Mouse (Mus musculus): ENCODE data around the gene Rnf144b.

Gene Rnf144b

GRCm38 (mm10) chr13:47124449-47124848 is 2.0 kb downstream of the Rnf144b start:
- in situ Hi-C loops (cut with MboI, MseI) = no loop called here

GRCm38 (mm10) chr13:47124986-47125385 is 2.5 kb downstream of the Rnf144b start:
- in situ Hi-C loops (cut with MboI, MseI) = no loop called here

DNA sequence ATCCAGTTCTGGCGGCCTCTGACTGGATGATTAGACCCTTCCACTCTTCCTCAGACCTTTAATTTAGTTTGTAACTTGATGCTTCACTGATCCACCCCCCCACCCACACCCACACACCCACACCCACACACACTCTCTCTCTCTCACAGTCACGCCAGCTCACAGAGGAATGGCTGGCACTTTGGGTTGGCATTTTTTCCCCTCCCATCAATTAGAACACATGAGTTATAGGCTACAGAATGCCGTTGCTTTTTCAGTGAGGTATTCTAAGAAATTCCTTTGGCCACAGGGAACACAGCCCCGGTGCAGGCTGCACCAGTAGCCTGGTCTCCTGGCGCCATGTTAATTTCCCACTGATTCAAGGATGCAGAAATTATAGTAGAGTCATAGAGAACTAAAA is 3.1 kb downstream of the Rnf144b start:
- in situ Hi-C loops (cut with MboI, MseI) = no loop called here

- in situ Hi-C loops (cut with MboI, MseI) = no loop called here
Measured at GRCm38 (mm10) chr13:47129090-47129489, 6.6 kb downstream of the Rnf144b start.

DNA sequence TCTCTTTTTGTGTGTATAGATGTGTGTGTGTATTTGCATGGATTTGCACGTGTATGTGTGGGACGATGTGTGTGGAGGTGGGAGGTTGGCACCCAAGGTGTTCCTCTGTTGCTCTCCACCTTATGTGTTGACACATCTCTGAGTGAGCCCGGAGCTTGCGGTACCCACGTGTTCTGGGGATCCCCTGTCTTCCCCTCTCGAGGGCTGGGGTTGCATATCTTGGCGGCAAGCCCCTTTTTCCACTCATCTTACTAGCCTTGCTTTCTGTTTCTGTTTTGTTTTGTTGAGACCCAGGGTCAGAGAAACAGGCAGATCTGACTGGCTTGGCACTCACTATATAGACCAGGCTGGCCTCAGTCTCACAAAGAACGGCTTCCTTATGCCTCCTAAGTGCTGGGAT is 10.6 kb downstream of the Rnf144b start:
- in situ Hi-C loops (cut with MboI, MseI) = no loop called here

DNA sequence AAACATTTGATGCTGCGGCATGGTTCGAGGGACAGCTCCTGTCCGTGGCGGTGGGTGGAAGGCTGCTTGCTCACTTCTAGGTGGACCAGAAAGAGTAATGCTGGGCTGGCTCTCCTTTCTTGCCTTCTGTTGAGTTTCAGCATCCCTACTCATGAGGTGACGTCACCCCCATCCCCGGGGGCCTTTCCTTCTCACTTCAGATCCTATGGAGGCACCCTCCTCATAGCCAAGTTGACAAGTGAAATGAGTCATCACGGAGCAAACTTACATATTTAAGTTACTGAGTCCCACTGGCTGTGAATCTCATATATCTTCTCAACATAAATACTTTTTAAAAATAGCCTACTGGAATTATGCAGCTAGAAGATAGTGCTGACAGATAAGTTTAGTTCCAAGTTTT is 12.4 kb downstream of the Rnf144b start:
- in situ Hi-C loops (cut with MboI, MseI) = no loop called here

- in situ Hi-C loops (cut with MboI, MseI) = no loop called here
Measured at GRCm38 (mm10) chr13:47135741-47136140, 13.3 kb downstream of the Rnf144b start.

DNA sequence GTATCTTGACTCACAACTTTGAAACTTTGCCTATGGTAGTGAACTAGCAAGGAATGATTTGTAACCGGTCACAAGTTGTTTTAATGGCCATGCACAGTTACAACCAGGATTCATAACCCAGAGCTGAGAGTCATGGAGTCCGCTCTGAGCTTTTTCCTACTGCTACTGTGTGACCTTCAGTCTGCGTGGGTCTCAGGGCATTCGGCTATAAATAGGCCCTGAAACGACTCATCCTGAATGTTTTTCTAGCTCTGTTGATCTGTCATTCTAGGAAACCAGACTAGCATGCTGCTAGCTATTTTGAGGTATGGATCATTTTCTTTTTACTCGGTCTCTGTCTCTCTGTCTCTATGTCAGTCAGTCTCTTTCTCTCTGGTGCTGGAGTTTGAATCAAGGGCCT is 20.3 kb downstream of the Rnf144b start:
- in situ Hi-C loops (cut with MboI, MseI) = no loop called here

DNA sequence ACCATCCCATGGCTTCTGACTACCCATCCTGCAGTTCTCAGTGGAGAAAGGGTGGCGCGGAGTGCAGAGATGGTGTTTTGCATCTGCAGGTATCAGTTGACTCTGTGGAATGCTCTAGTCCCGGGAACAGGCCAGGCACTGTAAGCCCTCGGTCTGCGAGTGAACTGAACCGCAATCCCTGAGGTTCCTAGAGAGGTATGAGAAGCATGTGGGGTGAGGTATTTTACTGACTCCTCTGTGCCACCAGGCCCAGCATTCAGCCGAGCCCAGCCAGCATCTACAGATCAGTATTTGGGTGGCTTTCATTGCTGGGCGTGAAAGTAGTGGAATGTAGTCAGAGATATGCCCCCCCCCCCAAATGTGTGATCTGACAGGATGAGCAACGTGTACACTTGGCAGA is 23.5 kb downstream of the Rnf144b start:
- in situ Hi-C loops (cut with MboI, MseI) = no loop called here

DNA sequence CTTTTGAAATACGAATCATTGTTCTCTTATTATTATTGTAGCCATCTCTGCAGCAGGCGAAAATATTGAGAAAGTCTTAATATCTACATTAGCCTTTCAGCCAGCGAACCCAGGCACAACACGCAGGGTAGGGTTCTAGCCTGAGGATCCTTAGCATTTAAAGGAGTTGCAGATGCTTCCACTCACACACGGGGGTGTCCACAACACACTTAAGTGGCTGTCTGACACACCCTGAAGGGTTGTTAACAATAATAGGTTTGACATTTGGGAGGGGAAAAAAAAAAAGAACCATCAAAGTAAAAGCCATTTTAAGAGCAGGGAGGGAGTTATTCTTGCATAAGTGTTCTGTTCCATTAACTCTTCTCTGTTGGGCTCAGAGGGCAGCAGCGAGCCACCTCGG is 23.9 kb downstream of the Rnf144b start:
- in situ Hi-C loops (cut with MboI, MseI) = no loop called here

DNA sequence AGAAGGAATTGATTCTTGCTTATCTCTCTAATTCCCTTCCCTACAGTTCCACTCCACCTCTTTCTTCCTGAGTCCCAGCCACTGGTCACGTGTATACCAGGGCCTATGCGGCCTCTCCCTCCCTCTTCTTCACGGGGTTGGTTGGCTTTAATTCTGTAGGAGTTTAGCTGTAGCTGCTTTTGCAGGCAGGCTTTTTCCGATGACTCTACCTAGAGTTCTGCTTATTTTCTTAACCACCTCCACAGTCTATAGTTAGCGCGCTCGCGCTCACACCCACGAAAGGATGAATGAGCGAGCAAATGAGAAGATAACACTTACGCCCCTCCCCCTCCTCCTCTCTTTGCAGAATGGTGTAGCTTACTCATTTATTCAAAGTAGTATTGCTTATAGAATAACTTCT is 26.1 kb downstream of the Rnf144b start:
- in situ Hi-C loops (cut with MboI, MseI) = no loop called here

DNA sequence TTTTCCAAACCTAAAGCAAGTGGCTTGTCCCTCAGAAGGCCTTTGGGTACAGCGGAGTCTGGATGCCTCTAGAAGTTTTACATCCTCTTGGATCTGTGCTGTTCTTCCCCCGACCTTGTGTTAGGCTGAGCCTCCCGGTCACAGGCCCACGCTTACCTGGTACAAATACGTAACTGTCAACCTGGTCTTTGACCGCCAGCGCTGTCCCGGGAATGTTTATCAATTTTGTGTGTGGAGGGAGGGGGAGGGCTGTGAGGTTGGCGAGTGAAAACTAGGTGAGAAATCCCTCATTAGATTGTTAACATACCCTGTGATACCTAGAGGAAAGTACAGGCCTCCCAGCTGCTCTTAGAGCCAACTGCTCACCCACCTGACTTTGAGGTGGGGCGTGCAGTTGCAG is 27.5 kb downstream of the Rnf144b start:
- in situ Hi-C loops (cut with MboI, MseI) = loop anchor here (5.0 to 25.0 kb wide), 2 partner anchors 132 to 1312 kb away; no protein-coding TSS in a partner anchor

GRCm38 (mm10) chr13:47151060-47151459 is 28.6 kb downstream of the Rnf144b start:
- in situ Hi-C loops (cut with MboI, MseI) = loop anchor here (5.0 to 25.0 kb wide), 2 partner anchors 131 to 1311 kb away; no protein-coding TSS in a partner anchor

GRCm38 (mm10) chr13:47152390-47152789 is 29.9 kb downstream of the Rnf144b start:
- in situ Hi-C loops (cut with MboI, MseI) = loop anchor here (5.0 to 25.0 kb wide), 2 partner anchors 130 to 1310 kb away; no protein-coding TSS in a partner anchor

DNA sequence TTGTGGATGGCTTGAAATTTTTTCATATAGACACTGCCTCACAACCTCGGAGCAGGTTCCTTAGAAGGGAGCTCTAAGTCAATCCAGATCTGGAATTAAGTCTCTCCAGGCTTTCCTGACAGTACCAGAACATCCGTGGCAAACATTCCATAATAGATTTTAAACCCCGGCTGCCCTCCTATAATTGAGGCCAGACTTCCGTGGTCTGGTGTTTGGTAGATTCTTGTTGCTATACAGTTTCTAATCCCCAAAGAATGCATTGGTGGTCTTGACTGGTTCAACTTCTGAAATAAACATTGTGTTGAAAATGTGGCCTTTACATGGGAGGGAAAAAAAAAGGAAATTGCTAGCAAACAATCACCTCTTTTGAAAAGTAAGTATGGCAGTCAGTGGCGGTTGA is 30.8 kb downstream of the Rnf144b start:
- in situ Hi-C loops (cut with MboI, MseI) = loop anchor here (5.0 to 25.0 kb wide), 2 partner anchors 129 to 1309 kb away; no protein-coding TSS in a partner anchor

DNA sequence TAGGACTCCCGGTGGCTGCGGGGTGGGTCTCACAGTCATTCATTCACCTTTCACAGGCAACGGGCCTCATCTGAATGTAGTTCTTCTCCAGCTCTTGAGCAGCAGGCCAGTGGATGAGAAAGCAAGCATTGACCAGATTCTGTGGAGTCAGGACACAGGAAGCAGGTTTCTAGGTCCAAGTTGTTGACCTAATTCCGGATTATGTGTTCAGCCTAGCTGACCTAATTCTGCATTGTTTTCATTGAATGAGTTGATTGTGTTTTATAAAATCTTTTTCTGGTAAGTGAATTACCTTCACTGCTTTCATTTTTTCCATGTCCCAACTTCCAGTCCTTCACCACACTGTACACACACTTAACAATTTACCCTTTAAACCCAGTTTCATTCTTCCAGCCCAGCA is 32.4 kb downstream of the Rnf144b start:
- in situ Hi-C loops (cut with MboI, MseI) = loop anchor here (5.0 to 25.0 kb wide), 2 partner anchors 127 to 1307 kb away; no protein-coding TSS in a partner anchor

DNA sequence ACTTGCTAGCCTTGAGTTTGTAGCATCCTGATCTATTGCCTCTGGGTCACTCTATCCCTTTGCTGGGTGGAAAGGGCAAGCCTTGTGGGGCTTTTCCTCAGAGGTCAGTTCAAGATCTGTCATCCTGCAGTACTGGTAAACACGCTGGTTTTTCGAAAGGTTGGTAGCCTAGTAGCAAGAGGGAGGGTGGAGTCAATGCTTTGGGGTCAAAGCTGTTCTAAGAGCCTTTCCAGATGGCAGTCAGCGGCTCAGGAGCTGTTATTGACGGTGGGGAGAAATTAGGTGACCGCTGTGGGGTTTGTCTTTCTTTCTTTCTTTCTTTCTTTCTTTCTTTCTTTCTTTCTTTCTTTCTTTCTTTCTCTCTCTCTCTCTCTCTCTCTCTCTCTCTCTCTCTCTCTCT is 34.4 kb downstream of the Rnf144b start:
- in situ Hi-C loops (cut with MboI, MseI) = loop anchor here (25.0 kb wide), 1 partner anchor 1305 kb away; no protein-coding TSS in a partner anchor

- in situ Hi-C loops (cut with MboI, MseI) = loop anchor here (25.0 kb wide), 1 partner anchor 1300 kb away; no protein-coding TSS in a partner anchor
Measured at GRCm38 (mm10) chr13:47162001-47162400, 39.5 kb downstream of the Rnf144b start.

DNA sequence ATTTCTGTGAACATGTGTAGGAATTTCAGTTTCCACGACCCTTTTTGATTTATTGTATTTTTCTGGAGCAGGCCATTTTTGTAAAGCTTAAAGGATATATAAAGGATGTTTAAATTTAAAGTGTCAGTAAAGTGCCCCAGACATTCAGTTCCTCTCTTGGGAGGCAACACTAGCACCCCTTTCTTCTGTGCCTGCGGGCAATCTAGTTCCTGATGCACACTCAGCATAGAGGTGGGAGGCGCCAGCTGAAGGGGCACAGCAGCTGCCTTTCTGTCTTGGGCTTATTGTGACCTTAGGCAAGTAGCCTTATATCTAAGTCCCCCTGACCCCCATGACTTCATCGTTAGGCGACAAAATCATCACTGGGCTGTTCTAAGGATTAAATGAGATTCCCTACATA is 42.3 kb downstream of the Rnf144b start:
- in situ Hi-C loops (cut with MboI, MseI) = loop anchor here (25.0 kb wide), 1 partner anchor 1298 kb away; no protein-coding TSS in a partner anchor

DNA sequence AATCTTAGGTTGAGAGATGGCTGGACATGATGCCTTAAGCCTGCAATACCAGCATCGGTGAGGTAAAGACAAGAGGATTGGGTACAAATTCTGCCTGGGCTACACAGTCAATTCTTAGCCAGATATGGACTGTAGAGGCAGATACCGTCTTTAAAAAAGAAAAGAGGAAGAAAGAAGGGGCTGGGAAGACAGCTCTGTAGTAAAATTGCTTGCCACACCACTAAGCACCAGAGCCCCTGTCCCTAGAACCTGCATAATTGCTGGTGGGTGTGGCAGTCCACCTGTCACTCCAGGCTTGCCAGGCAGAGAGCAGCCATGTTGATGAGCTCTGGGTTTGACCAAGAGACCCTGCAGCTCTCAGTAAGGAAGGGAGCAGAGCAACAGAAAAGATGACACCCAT is 42.8 kb downstream of the Rnf144b start:
- in situ Hi-C loops (cut with MboI, MseI) = loop anchor here (25.0 kb wide), 1 partner anchor 1297 kb away; no protein-coding TSS in a partner anchor

- in situ Hi-C loops (cut with MboI, MseI) = loop anchor here (25.0 kb wide), 1 partner anchor 1294 kb away; no protein-coding TSS in a partner anchor
Measured at GRCm38 (mm10) chr13:47168484-47168883, 46.0 kb downstream of the Rnf144b start.

DNA sequence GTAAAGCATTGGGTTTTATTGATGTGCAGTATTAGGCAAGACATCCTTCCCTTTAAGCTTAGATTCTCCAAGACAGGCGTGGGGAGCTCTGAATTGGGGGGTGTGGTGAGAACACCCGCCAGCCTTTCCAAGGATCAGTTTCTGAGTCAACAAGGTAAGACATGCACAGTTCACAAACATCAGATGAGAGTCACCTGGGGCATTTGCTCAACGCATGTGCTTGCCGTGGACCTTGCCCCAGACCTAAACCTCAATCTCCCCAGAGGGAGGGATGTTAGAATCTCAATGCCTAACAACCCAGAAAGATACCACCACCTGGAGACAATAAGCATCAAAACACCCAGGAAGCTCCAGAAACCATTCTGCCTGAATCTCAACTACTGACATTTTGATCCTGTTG is 47.6 kb downstream of the Rnf144b start:
- in situ Hi-C loops (cut with MboI, MseI) = loop anchor here (25.0 kb wide), 1 partner anchor 1292 kb away; no protein-coding TSS in a partner anchor

- in situ Hi-C loops (cut with MboI, MseI) = loop anchor here (25.0 kb wide), 1 partner anchor 1291 kb away; no protein-coding TSS in a partner anchor
Measured at GRCm38 (mm10) chr13:47170811-47171555, 48.5 kb downstream of the Rnf144b start.
